Mouse (Mus musculus) inflammation-experienced regulatory T-cells, adult 6 months (primary cell): ENCODE measurements around the gene Dennd6b. TPM values are rescaled to one million over a fixed set of nuclear protein-coding genes. Genes with fewer than 3 reads are reported as not detected.
A peak's percentile ranks its signal among the peaks of the same experiment; 100 is the strongest.

Source experiments
- ATAC-seq: one replicate; pipeline ENCODE4 v1.8.0; 2017
- polyA plus RNA-seq, 3 experiments: library from polyadenylated mRNA; unstranded; fragments of 100-300 nt; shearing (Covaris generic); gene quantifications; one replicate each; pipeline ENCODE4 v1.2.1; 2017

Gene Dennd6b
- 10 to 100 TPM in 2 of 3 experiments, 1 to 10 TPM in 1; 3.4 to 16.7 (median 13.6) TPM for polyA plus RNA-seq

DNA sequence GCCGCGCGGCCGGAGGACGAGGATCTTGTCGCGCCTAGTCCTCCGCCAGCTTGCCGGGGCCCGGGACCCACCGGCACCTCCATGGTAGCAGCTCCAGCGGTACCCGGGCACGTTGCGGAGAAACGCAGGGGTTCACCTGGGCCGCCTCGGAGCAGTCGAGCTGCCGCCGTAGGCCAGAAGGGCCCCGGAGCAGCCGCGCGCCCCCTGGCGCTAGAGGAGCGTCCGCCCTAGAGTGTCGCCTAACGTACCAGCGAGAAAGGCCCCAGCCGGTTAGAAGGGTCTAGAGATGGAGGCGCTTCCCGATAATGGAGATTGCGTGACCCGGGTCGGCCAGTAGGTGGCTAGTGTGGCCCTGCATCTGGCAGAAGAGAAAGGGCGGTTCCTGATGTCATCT, at the start of gene Dennd6b:
Dennd6b (minus strand) TSS at position 184 of the 394 bp plus-strand sequence.
- peak; percentile 97 for ATAC-seq

DNA sequence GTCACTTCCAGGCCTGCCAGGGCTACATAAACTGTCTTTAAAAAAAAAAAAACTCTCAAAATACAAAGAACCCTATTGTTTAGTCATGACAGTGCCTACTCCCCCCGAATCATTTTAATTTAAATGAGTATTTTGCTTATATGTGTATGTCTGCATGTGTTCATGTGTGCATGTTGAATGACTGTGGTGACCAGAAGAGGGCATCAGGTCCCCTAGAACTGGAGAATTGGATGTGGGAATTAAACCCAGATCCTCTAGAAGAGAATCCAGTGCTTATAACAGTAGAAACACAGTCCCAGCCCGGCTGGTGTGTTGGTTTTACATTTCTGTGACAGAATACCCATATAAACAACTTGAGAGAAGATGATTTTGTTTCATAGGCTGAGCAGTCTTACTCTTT, 44.7 kb upstream of the Dennd6b start:
- ATAC-seq: no peak

- no peak for ATAC-seq
Observed at GRCm38 (mm10) chr15:89239751-89240392, 43.6 kb upstream of the Dennd6b start.

DNA sequence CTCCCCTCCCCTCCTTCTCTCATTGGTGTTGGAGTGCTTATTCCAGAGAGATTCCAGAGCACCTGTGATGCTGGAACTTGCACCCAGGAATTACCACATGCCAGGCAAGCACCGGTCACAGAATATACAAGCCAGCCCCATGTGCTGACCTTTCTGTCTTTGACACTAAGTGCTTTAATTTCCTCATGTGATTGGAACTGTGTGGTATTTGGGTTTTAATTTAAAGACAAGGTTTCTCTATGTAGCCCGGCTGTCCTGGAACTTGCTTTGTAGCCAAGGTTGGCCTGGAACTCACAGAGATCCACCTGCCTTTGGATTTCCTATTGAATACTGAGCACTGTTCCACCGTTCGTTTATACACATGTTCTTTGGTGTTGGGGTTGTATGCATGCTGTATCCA, 37.8 kb upstream of the Dennd6b start:
- no peak for ATAC-seq

GRCm38 (mm10) chr15:89233586-89233985, 37.3 kb upstream of the Dennd6b start:
- no peak for ATAC-seq

DNA sequence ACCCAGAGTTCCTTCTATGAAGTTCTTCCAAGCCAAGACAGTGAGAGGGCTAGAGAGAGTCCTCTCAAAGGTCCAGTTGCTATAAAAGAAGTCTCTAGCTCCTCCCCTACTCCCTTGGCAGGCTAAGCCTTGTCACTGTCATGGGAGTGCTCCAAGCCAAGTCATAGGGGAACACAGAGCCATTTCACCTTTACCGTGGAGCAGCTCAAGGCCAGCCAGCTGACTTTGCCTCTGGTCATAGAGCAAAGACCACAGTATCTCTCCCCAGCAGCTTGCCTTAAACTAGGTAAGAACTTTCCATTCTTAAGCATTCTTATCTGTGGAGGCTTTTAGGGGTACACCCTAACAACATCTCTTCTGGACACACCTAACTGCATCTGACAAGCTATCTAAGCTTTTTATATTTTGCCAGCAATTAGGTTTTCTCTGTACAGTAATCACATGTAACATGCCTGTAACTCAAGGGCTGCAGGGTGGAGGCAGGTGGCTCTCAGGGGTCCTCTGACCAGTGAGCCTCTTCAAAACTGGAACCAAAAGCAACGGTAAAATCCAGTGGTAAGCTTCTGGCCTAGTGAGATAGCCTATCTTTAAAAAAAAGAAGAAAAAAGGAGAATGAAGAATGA, 19.4 kb upstream of the Dennd6b start:
- no peak for ATAC-seq

GRCm38 (mm10) chr15:89214953-89215352, 18.7 kb upstream of the Dennd6b start:
- no peak for ATAC-seq

DNA sequence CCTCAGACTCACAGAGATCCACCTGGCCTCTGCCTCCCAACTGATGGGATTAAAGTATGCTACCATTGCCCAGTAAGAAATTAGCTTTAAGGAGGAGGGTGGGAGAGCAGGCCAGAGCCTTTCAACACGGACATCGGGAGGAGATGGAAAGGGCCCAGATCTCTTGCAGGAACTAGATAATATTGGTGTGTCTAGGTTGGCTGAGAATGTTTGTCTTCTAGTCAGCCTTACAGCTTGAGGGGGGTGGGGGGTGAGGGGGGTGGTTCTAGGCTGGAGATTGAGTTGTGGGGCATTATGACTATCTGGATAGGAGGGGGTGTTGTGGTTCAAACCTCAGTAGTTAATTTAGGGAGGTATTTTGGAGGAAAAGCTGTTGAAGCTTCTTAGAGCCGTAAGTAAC, 17.2 kb upstream of the Dennd6b start:
- ATAC-seq: no peak

- no peak for ATAC-seq
Observed at GRCm38 (mm10) chr15:89212495-89212894, 16.2 kb upstream of the Dennd6b start.

DNA sequence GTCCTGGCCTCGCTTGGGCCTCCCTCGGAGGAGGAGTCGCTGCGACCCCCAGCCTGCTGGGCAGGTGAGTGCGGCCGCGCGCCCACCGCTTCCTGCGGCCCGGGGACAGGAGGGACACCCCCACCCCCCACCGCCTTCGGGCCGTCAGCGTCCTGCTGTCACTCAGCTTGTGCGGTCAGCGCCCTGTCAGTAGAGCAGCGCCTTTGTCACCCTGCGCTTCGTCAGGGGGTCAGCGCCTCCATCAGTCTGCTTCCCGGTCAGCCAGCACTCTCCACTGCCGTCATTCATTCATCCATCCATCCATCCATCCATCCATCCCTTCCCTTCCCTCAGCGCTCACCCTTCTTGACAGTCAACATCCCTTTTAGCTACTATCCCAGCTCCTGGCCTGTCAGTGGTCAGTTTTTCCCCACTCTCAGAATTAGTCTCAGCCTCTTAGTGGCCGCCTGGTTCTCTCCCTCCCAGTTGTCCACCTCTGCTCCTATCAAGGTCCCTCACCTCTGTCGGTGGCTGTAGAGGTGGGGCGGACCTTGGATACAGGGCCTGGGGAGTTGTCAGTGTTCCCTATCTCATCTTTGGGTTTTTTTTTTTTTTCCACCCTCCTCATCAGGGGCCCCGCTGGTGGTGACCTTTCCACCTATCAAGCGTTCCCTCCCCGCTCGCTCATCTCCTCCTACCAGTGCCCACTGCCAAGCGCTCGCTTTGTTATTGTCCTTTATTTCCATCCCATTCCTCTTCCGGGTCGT, 15.6 kb upstream of the Dennd6b start:
- ATAC-seq: peak; percentile 7

DNA sequence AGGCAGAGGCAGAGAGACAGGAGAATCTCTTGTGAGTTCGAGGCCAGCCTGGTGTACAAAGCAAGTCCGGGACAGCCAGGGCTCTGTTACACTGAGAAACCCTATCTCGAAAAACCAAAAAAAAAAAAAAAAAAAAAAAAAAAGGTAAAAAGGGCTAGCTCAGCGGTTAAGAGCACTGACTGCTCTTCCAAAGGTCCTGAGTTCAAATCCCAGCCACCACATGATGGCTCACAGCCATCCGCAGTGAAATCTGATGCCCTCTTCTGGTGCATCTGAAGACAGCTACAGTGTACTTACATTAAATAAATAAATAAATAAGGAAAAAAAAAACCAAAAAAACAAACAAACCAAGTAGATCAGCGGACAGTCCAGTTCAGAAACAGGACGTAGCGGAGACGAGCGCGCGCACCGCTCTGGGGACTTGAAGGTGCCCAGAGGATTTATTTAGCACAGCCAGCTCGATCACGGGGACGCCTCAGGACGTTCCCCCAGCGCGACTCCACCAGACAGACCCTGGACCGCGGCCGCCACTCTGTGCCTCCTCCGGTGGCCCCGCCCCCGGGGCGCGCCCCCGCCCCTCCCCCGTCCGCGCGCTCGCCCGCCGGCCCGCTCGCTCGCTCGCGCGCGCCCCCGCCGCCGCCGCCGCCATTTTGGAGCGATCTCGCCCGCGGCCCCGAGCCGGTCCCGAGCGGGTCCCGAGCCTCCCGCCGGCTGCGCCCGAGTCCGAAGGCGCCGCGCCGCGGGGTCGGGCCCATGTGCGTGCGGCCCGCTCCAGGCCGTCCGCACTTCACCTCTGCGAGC, 14.8 kb upstream of the Dennd6b start, which contains the start of gene Ppp6r2:
Ppp6r2 (plus strand) TSS at position 639 of the 801 bp plus-strand sequence.
- peak; percentile 35 for ATAC-seq

GRCm38 (mm10) chr15:89209886-89210761, 13.8 kb upstream of the Dennd6b start:
- ATAC-seq: peak; percentile 58

DNA sequence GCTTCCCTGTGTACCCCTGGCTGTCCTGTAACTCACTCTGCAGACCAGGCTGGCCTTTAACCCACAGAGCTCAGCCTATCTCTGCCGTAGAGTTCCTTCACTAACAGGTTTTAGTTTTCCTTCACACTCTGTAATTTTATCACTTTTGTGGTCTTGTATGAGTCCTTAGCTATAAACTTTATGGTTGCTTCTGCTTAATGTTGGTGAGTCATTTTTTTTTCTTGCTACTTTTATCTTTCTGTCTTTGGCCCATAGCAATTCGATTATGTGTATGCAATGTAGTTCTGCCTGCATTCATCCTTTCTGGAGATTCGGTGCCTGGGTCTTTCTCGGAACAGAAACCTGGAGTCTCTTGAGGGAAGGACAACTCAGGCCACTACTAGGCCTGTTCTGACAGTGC, 11.2 kb upstream of the Dennd6b start:
- no peak for ATAC-seq

- ATAC-seq: no peak
Observed at GRCm38 (mm10) chr15:89197056-89197455, 760 bp upstream of the Dennd6b start.

GRCm38 (mm10) chr15:89195690-89196312, 495 bp downstream of the Dennd6b start:
- ATAC-seq: peak; percentile 77

- no peak for ATAC-seq
Observed at GRCm38 (mm10) chr15:89195261-89195681, 1.0 kb downstream of the Dennd6b start.

- no peak for ATAC-seq
Observed at GRCm38 (mm10) chr15:89184937-89185227, 11.4 kb downstream of the Dennd6b start.

GRCm38 (mm10) chr15:89184141-89184936, 12.0 kb downstream of the Dennd6b start:
- no peak for ATAC-seq

DNA sequence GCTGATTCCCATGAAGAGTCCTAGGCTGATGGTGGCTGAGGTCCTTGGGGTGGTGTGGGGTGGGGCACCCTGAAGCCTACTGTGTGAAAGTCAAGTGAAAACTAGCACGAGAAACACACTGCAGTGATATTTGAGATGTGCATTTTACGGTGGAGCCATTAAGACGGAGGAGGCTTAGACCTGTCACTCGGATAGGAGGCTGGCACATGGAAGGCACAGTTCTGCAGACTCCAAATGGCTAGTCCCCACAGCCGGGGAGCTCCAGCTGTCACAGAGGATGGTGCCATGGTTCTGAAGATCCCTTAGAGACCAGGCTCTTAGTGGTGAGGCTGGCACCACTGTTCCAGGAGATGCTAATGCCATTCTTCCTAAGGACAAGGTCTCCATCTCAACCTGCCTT, 13.5 kb downstream of the Dennd6b start:
- no peak for ATAC-seq

DNA sequence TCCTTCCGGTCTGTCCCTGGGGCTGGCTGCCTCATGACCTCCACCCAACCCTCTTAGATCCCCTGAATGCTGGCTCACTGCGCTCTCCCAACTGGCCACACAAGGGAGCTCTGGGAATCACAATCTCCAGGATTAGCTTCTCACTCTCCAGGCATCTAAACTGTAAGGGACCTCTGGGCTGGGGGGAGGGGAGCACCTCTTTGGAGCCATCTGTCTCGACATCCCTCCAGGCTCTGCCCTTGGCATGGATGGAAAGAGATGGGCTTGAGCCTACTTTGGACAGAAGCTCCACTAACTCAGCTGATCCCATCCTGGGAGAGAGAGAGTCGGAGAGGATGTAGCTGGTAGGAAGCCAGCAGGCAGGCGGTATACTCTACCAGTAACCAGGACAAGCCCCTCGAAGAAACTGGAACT, 14.0 kb downstream of the Dennd6b start:
- no peak for ATAC-seq
